Mouse (Mus musculus) embryonic facial prominence, embryonic 12.5 days (tissue): ENCODE data around the gene Sorcs3. TPM values are rescaled to one million over a fixed set of nuclear protein-coding genes. Genes with fewer than 3 reads are reported as not detected.

Source experiments
- ATAC-seq: fragments of 200-750 bp; cut with Nextera tagmentation; 2 replicates; pipeline ENCODE4 v1.8.0; 2017; ENCODE audit not compliant: insufficient number of reproducible peaks, insufficient read depth, low FRiP score, low TSS enrichment
- H3K27ac ChIP-seq: fragments of 300-500 bp; sonication (generic); 2 replicates; pipeline ENCODE4 v1.5.1; 2016; ENCODE audit warnings: mild to moderate bottlenecking
- H3K27me3 ChIP-seq: fragments of 300-500 bp; sonication (generic); 2 replicates; pipeline ENCODE4 v1.6.1; 2016; ENCODE audit warnings: mild to moderate bottlenecking, moderate library complexity
- H3K36me3 ChIP-seq: fragments of 300-500 bp; sonication (generic); 2 replicates; pipeline ENCODE4 v1.6.1; 2016; ENCODE audit warnings: mild to moderate bottlenecking
- H3K4me1 ChIP-seq: fragments of 300-500 bp; sonication (generic); 2 replicates; pipeline ENCODE4 v1.6.1; 2016
- H3K4me2 ChIP-seq: fragments of 300-500 bp; sonication (generic); replicated peaks from 2 replicates; pipeline ENCODE4 v1.6.1; 2016; ENCODE audit warnings: mild to moderate bottlenecking, moderate library complexity
- H3K4me3 ChIP-seq: fragments of 300-500 bp; sonication (generic); 2 replicates; pipeline ENCODE4 v1.5.1; 2016; ENCODE audit warnings: mild to moderate bottlenecking
- H3K9ac ChIP-seq: fragments of 300-500 bp; sonication (generic); 2 replicates; pipeline ENCODE4 v1.6.1; 2016; ENCODE audit warnings: mild to moderate bottlenecking, moderate library complexity
- H3K9me3 ChIP-seq: fragments of 300-500 bp; sonication (generic); 2 replicates; pipeline ENCODE4 v1.6.1; 2016; ENCODE audit warnings: mild to moderate bottlenecking, moderate library complexity
- WGBS: fragments of 180-500 bp; shearing (Covaris S2); methylation state at CpG from one replicate; pipeline ENCODE4 v1.1.7; 2016; 5-methylcytosine and 5-hydroxymethylcytosine counted together
- polyA plus RNA-seq: library from polyadenylated mRNA; unstranded; fragments of >200 nt; fragmentation: Nextera tagmentation; extraction: Ambion mirVana; gene quantifications from 2 replicates; pipeline ENCODE4 v1.2.1, GENCODE M21; 2016

Gene Sorcs3
- polyA plus RNA-seq, 1 experiment from 2014 or later, result 1.9 TPM

GRCm38 (mm10) chr19:48679896-48680295 is 474.1 kb downstream of the Sorcs3 start:
- H3K9me3 ChIP-seq, result no peaks in the 10 kb centered on the region
- H3K27me3 ChIP-seq, result no peaks in the 10 kb centered on the region
- no peaks in the 10 kb centered on the region for H3K4me1 ChIP-seq
- H3K4me2 ChIP-seq, result no peak overlapping the region
- H3K9ac ChIP-seq, result no peak overlapping the region
- WGBS, result 82% methylated on average over 1 of the region's 1 CpGs
- no peaks in the 10 kb centered on the region for H3K36me3 ChIP-seq
- ATAC-seq, result no peak
- no peak overlapping the region for H3K4me3 ChIP-seq
- no peak overlapping the region for H3K27ac ChIP-seq

- 81% methylated on average over 3 of the region's 3 CpGs for WGBS
- no peaks in the 10 kb centered on the region for H3K9me3 ChIP-seq
- H3K27me3 ChIP-seq, result no peaks in the 10 kb centered on the region
- no peaks in the 10 kb centered on the region for H3K4me1 ChIP-seq
- no peak overlapping the region for H3K4me3 ChIP-seq
- H3K4me2 ChIP-seq, result no peak overlapping the region
- ATAC-seq, result no peak
- no peaks in the 10 kb centered on the region for H3K36me3 ChIP-seq
- no peak overlapping the region for H3K9ac ChIP-seq
- H3K27ac ChIP-seq, result no peak overlapping the region
These were observed 476.7 kb downstream of the Sorcs3 start for GRCm38 (mm10) chr19:48682485-48682884.

- Histone ChIP-seq H3K36me3 (no peaks in the 10 kb centered on the region), H3K4me3 (no peak overlapping the region), H3K4me1 (no peaks in the 10 kb centered on the region), H3K27ac (no peak overlapping the region), H3K9me3 (no peaks in the 10 kb centered on the region), H3K4me2 (no peak overlapping the region), H3K27me3 (no peaks in the 10 kb centered on the region), H3K9ac (no peak overlapping the region)
- WGBS, result 93% methylated on average over 2 of the region's 2 CpGs
- no peak for ATAC-seq
These were observed 480.5 kb downstream of the Sorcs3 start for GRCm38 (mm10) chr19:48686369-48686768.

GRCm38 (mm10) chr19:48700111-48700658 is 494.4 kb downstream of the Sorcs3 start:
- H3K27ac ChIP-seq, result no peak overlapping the region
- H3K4me3 ChIP-seq, result no peak overlapping the region
- 60% methylated on average over 6 of the region's 6 CpGs for WGBS
- no peak overlapping the region for H3K4me2 ChIP-seq
- no peaks in the 10 kb centered on the region for H3K27me3 ChIP-seq
- no peaks in the 10 kb centered on the region for H3K4me1 ChIP-seq
- no peak for ATAC-seq
- no peak overlapping the region for H3K9ac ChIP-seq
- no peaks in the 10 kb centered on the region for H3K36me3 ChIP-seq
- no peaks in the 10 kb centered on the region for H3K9me3 ChIP-seq

GRCm38 (mm10) chr19:48703763-48704162 is 497.9 kb downstream of the Sorcs3 start:
- Histone ChIP-seq H3K9ac (no peak overlapping the region), H3K27me3 (no peaks in the 10 kb centered on the region), H3K4me1 (peaks cover 2% of the 10 kb centered on the region; the same call in 1 of the 2 replicates), H3K4me2 (no peak overlapping the region), H3K9me3 (no peaks in the 10 kb centered on the region), H3K36me3 (no peaks in the 10 kb centered on the region), H3K27ac (no peak overlapping the region), H3K4me3 (no peak overlapping the region)
- WGBS, result 95% methylated on average over 2 of the region's 2 CpGs
- no peak for ATAC-seq

GRCm38 (mm10) chr19:48706267-48706923 is 500.6 kb downstream of the Sorcs3 start:
- Histone ChIP-seq H3K4me1 (peaks cover 2% of the 10 kb centered on the region; the same call in 1 of the 2 replicates), H3K27me3 (no peaks in the 10 kb centered on the region), H3K36me3 (no peaks in the 10 kb centered on the region), H3K4me3 (no peak overlapping the region), H3K9me3 (no peaks in the 10 kb centered on the region), H3K27ac (0 out of 2 replicates have a peak overlapping the region, but pooled peaks have one; percentile 14), H3K4me2 (no peak overlapping the region), H3K9ac (no peak overlapping the region)
- ATAC-seq, result no peak
- WGBS, result 2% methylated on average over 1 of the region's 1 CpGs

GRCm38 (mm10) chr19:48706924-48707320 is 501.1 kb downstream of the Sorcs3 start:
- no peak overlapping the region for H3K9ac ChIP-seq
- no peak overlapping the region for H3K4me3 ChIP-seq
- ATAC-seq, result no peak
- no peaks in the 10 kb centered on the region for H3K27me3 ChIP-seq
- H3K9me3 ChIP-seq, result no peaks in the 10 kb centered on the region
- H3K36me3 ChIP-seq, result no peaks in the 10 kb centered on the region
- 88% methylated on average over 1 of the region's 1 CpGs for WGBS
- H3K27ac ChIP-seq, result no peak overlapping the region
- no peak overlapping the region for H3K4me2 ChIP-seq
- H3K4me1 ChIP-seq, result peaks cover 2% of the 10 kb centered on the region; the same call in 1 of the 2 replicates

GRCm38 (mm10) chr19:48725851-48726419 is 520.1 kb downstream of the Sorcs3 start:
- Histone ChIP-seq H3K4me1 (no peaks in the 10 kb centered on the region), H3K27me3 (no peaks in the 10 kb centered on the region), H3K36me3 (no peaks in the 10 kb centered on the region), H3K4me3 (no peak overlapping the region), H3K9ac (no peak overlapping the region), H3K4me2 (no peak overlapping the region), H3K27ac (no peak overlapping the region), H3K9me3 (no peaks in the 10 kb centered on the region)
- WGBS, result 74% methylated on average over 6 of the region's 6 CpGs
- no peak for ATAC-seq

- Histone ChIP-seq H3K4me2 (no peak overlapping the region), H3K9ac (no peak overlapping the region), H3K36me3 (no peaks in the 10 kb centered on the region), H3K27ac (no peak overlapping the region), H3K9me3 (no peaks in the 10 kb centered on the region), H3K4me1 (no peaks in the 10 kb centered on the region), H3K27me3 (no peaks in the 10 kb centered on the region), H3K4me3 (no peak overlapping the region)
- 58% methylated on average over 3 of the region's 3 CpGs for WGBS
- ATAC-seq, result no peak
These were observed 521.2 kb downstream of the Sorcs3 start for GRCm38 (mm10) chr19:48727048-48727447.

GRCm38 (mm10) chr19:48727601-48728000 is 521.8 kb downstream of the Sorcs3 start:
- ATAC-seq, result no peak
- no peaks in the 10 kb centered on the region for H3K36me3 ChIP-seq
- no peak overlapping the region for H3K27ac ChIP-seq
- no peak overlapping the region for H3K4me2 ChIP-seq
- no peak overlapping the region for H3K4me3 ChIP-seq
- no peaks in the 10 kb centered on the region for H3K4me1 ChIP-seq
- 88% methylated on average over 5 of the region's 5 CpGs for WGBS
- no peak overlapping the region for H3K9ac ChIP-seq
- no peaks in the 10 kb centered on the region for H3K27me3 ChIP-seq
- no peaks in the 10 kb centered on the region for H3K9me3 ChIP-seq

- no peak overlapping the region for H3K4me3 ChIP-seq
- H3K27me3 ChIP-seq, result no peaks in the 10 kb centered on the region
- H3K27ac ChIP-seq, result no peak overlapping the region
- no peaks in the 10 kb centered on the region for H3K9me3 ChIP-seq
- H3K9ac ChIP-seq, result no peak overlapping the region
- H3K4me2 ChIP-seq, result no peak overlapping the region
- no peaks in the 10 kb centered on the region for H3K36me3 ChIP-seq
- no peaks in the 10 kb centered on the region for H3K4me1 ChIP-seq
- ATAC-seq, result no peak
- 88% methylated on average over 10 of the region's 10 CpGs for WGBS
These were observed 525.9 kb downstream of the Sorcs3 start for GRCm38 (mm10) chr19:48731731-48732130.

GRCm38 (mm10) chr19:48734370-48734769 is 528.5 kb downstream of the Sorcs3 start:
- Histone ChIP-seq H3K36me3 (no peaks in the 10 kb centered on the region), H3K9me3 (no peaks in the 10 kb centered on the region), H3K4me1 (no peaks in the 10 kb centered on the region), H3K4me3 (no peak overlapping the region), H3K9ac (no peak overlapping the region), H3K27me3 (no peaks in the 10 kb centered on the region), H3K4me2 (no peak overlapping the region), H3K27ac (no peak overlapping the region)
- WGBS, result 65% methylated on average over 4 of the region's 4 CpGs
- ATAC-seq, result no peak
